Mouse (Mus musculus) cerebellum, adult 2 months (tissue): ENCODE measurements at regions not wholly inside any gene's neighbourhood (a gene's known extent, or its start where the extent isn't known, plus 50 kb on each side); places are given as distances from the start of the nearest gene placed in this dataset.

Source experiments
- DNase-seq, 2 experiments: peaks; one replicate each; pipeline ENCODE4 v3.0.0; 2021
- H3K27ac ChIP-seq: fragments of 200-500 bp; 2 replicates; pipeline ENCODE4 v1.5.1; 2012; ENCODE audit warnings: low read length, control low read depth, inconsistent platforms; ENCODE audit not compliant: insufficient read depth
- H3K27me3 ChIP-seq: fragments of 200-500 bp; 2 replicates; pipeline ENCODE4 v1.6.1; 2012; ENCODE audit warnings: inconsistent platforms, mild to moderate bottlenecking, low read length, moderate library complexity; ENCODE audit not compliant: control insufficient read depth, insufficient read depth
- H3K4me1 ChIP-seq: fragments of 200-500 bp; 2 replicates; pipeline ENCODE4 v1.6.1; 2011; ENCODE audit warnings: low read length; ENCODE audit not compliant: control insufficient read depth, insufficient read depth
- H3K4me3 ChIP-seq: fragments of 200-500 bp; replicated peaks from 2 replicates; pipeline ENCODE3; 2011; ENCODE audit warnings: mild to moderate bottlenecking, low read depth, low read length, control low read depth; ENCODE audit not compliant: insufficient read depth
- CTCF ChIP-seq: fragments of 200-500 bp; IDR thresholded peaks from 2 replicates; pipeline ENCODE4 v1.5.1; 2011; ENCODE audit warnings: low read depth, mild to moderate bottlenecking, control low read depth, low read length, moderate library complexity, borderline replicate concordance; ENCODE audit not compliant: insufficient read depth
- POLR2A ChIP-seq: fragments of 200-500 bp; IDR thresholded peaks from 2 replicates; pipeline ENCODE4 v1.6.1; 2011; ENCODE audit warnings: low read length, control low read depth, borderline replicate concordance; ENCODE audit not compliant: insufficient read depth
- WGBS: fragments of 180-500 bp; shearing (Covaris S2); methylation state at CpG from one replicate; pipeline ENCODE4 v1.1.7; 2018; 5-methylcytosine and 5-hydroxymethylcytosine counted together

- H3K27me3 ChIP-seq: no peaks in the 10 kb centered on the region
- no peak overlapping the region for H3K4me3 ChIP-seq
- TF ChIP-seq POLR2A (no peak), CTCF (no peak)
- no peak overlapping the region for H3K27ac ChIP-seq
- no peak for DNase-seq
- H3K4me1 ChIP-seq: no peaks in the 10 kb centered on the region
- WGBS: 95% methylated on average over 20 of the region's 20 CpGs
These were observed 80.6 kb upstream of the Adam23 start for GRCm38 (mm10) chr1:63365126-63365525.

GRCm38 (mm10) chr1:63367697-63368376 lies 77.9 kb upstream of the Adam23 start:
- WGBS: 27% methylated on average over 5 of the region's 5 CpGs
- H3K27me3 ChIP-seq: no peaks in the 10 kb centered on the region
- no peak for TF ChIP-seq CTCF
- no peak for TF ChIP-seq POLR2A
- no peaks in the 10 kb centered on the region for H3K4me1 ChIP-seq
- no peak for DNase-seq
- H3K27ac ChIP-seq: no peak overlapping the region
- H3K4me3 ChIP-seq: no peak overlapping the region

- WGBS: 83% methylated on average over 3 of the region's 3 CpGs
- no peak overlapping the region for H3K4me3 ChIP-seq
- H3K27ac ChIP-seq: no peak overlapping the region
- no peak for TF ChIP-seq CTCF
- no peaks in the 10 kb centered on the region for H3K4me1 ChIP-seq
- no peak for DNase-seq
- no peaks in the 10 kb centered on the region for H3K27me3 ChIP-seq
These were observed 76.8 kb upstream of the Adam23 start for GRCm38 (mm10) chr1:63368921-63369320.

GRCm38 (mm10) chr1:63369561-63369960 lies 76.1 kb upstream of the Adam23 start:
- Histone ChIP-seq H3K27ac (no peak overlapping the region), H3K4me3 (no peak overlapping the region), H3K4me1 (no peaks in the 10 kb centered on the region), H3K27me3 (no peaks in the 10 kb centered on the region)
- DNase-seq: no peak
- TF ChIP-seq POLR2A (no peak), CTCF (no peak)

- 44% methylated on average over 3 of the region's 3 CpGs for WGBS
- DNase-seq: peak in 1 of 2 experiments; percentile 23
- TF ChIP-seq POLR2A: no peak
These were observed 62.6 kb upstream of the Adam23 start for GRCm38 (mm10) chr1:63383110-63383509.

GRCm38 (mm10) chr1:63385116-63385515 lies 60.6 kb upstream of the Adam23 start:
- WGBS: 76% methylated on average over 2 of the region's 2 CpGs
- H3K4me1 ChIP-seq: no peaks in the 10 kb centered on the region; the same call in 1 of the 2 replicates
- no peak overlapping the region for H3K27ac ChIP-seq
- H3K4me3 ChIP-seq: no peak overlapping the region
- TF ChIP-seq CTCF (no peak), POLR2A (no peak)
- H3K27me3 ChIP-seq: no peaks in the 10 kb centered on the region; the same call in 1 of the 2 replicates
- DNase-seq: no peak

More at GRCm38 (mm10) chr1:63383110-63383509, 62.6 kb upstream of the Adam23 start:
- no peak overlapping the region for H3K27ac ChIP-seq
- H3K27me3 ChIP-seq: no peaks in the 10 kb centered on the region
- H3K4me1 ChIP-seq: no peaks in the 10 kb centered on the region; the same call in 1 of the 2 replicates
- no peak overlapping the region for H3K4me3 ChIP-seq

- H3K4me3 ChIP-seq: no peak overlapping the region
- no peak for DNase-seq
- H3K27ac ChIP-seq: no peak overlapping the region
- TF ChIP-seq CTCF (no peak), POLR2A (no peak)
- H3K27me3 ChIP-seq: no peaks in the 10 kb centered on the region
- H3K4me1 ChIP-seq: no peaks in the 10 kb centered on the region
- 59% methylated on average over 3 of the region's 3 CpGs for WGBS
These were observed 50.3 kb upstream of the Adam23 start for GRCm38 (mm10) chr1:63395427-63395826.
